Mouse (Mus musculus) erythroblast, embryonic 14.5 days (primary cell): ENCODE results near the gene Flt1.

Experiments used
- GATA1 ChIP-seq: IDR thresholded peaks from 2 replicates; pipeline ENCODE4 v1.6.1; 2012; ENCODE audit warnings: low read length, inconsistent platforms, mixed read lengths
- TAL1 ChIP-seq: IDR thresholded peaks from 3 replicates; pipeline ENCODE4 v1.6.1; 2012; ENCODE audit warnings: low read length, inconsistent platforms, mixed read lengths

- TF ChIP-seq TAL1: no peak
- TF ChIP-seq GATA1: no peak
Measured at GRCm38 (mm10) chr5:147539409-147539808, 186.4 kb downstream of the Flt1 start.
